In the genomic region with DNA sequence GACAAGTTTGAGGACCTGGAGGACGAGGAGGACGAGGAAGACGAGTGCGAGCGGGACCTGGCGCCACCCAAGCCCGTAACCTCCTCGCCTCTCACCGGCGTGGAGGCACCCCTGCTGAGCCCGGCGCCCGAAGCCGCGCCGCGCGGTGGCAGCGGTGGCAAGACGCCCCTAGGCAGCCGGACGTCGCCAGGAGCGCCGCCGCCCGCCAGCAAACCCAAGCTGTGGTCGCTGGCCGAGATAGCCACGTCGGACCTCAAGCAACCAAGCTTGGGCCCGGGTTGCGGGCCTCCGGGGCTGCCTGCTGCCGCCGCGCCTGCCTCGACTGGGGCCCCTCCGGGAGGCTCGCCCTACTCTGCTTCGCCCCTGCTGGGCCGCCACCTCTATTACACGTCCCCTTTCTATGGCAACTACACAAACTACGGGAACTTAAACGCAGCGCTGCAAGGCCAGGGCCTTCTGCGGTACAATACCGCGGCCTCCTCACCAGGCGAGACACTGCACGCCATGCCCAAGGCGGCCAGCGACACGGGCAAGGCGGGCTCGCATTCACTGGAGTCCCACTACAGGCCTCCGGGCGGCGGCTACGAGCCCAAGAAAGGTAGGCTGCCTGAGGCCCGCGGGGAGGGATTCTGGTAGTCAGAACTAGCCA, we compare ENCODE assay signal across 10 mouse cellular contexts. TPM values are rescaled to one million over a fixed set of nuclear protein-coding genes. Genes with fewer than 3 reads are reported as not detected.
A peak's percentile ranks its signal among the peaks of the same experiment; 100 is the strongest.
DNase-seq lines count a peak whose midpoint lies in the region; ATAC-seq lines count a peak whose summit lies in the region.
"Had no signal": no experiment of that assay in that cellular context is flagged by ENCODE, and none has a peak within 500 bp of the region (broad histone marks: within the 10 kb centered on the region; RNA-seq: fewer than 3 reads in every experiment).

No protein-coding gene starts in this region.

- H3K4me3 ChIP-seq in hindbrain, embryonic 10.5 days, result peak overlapping the region; percentile 91
- peak overlapping the region; percentile 78 for H3K4me3 ChIP-seq in midbrain, embryonic 13.5 days (replicated peaks)

- H3K27me3 ChIP-seq in hindbrain, embryonic 10.5 days (ENCODE audit: insufficient read depth, poor library complexity, severe bottlenecking), result peaks cover 99% of the 10 kb centered on the region
- peaks cover 56% of the 10 kb centered on the region for H3K27me3 ChIP-seq in midbrain, embryonic 13.5 days

- no peaks in the 10 kb centered on the region for H3K9me3 ChIP-seq in hindbrain, embryonic 10.5 days
- H3K9me3 ChIP-seq in midbrain, embryonic 13.5 days, result no peaks in the 10 kb centered on the region

- 1% methylated on average over 62 of the region's 62 CpGs for WGBS in hindbrain, embryonic 10.5 days
- under 1% methylated on average over 56 of the region's 62 CpGs for whole genome bisulfite sequencing in midbrain, embryonic 13.5 days

- H3K4me2 ChIP-seq in midbrain, embryonic 13.5 days (replicated peaks), result peak overlapping the region; percentile 77

- DNase-seq in heart, adult 11 months, result peak; percentile 79
- no peak for DNase-seq in heart, adult 9 months (ENCODE audit: low spot score in 2 of 2)
- peak; percentile 69 for DNase-seq in hindbrain, embryonic 10.5 days (ENCODE audit: low spot score)
- no peak for DNase-seq in left cerebral cortex, postnatal 36 days (ENCODE audit: low spot score in 2 of 2)

- H3K9ac ChIP-seq in midbrain, embryonic 13.5 days (replicated peaks), result peak overlapping the region; percentile 96

- intact Hi-C loops in left cerebral cortex, postnatal 36 days (cut with DNase I), result no loop called here

- peaks cover 30% of the 10 kb centered on the region for H3K36me3 ChIP-seq in hindbrain, embryonic 10.5 days
- H3K36me3 ChIP-seq in midbrain, embryonic 13.5 days, result peaks cover 12% of the 10 kb centered on the region
- H3K36me3 ChIP-seq: G1E had no signal

- peak overlapping the region; percentile 98 for H3K27ac ChIP-seq in hindbrain, embryonic 10.5 days
- peak overlapping the region; percentile 94 for H3K27ac ChIP-seq in midbrain, embryonic 13.5 days

- peaks cover 96% of the 10 kb centered on the region for H3K4me1 ChIP-seq in hindbrain, embryonic 10.5 days (replicated peaks)
- peaks cover 72% of the 10 kb centered on the region for H3K4me1 ChIP-seq in midbrain, embryonic 13.5 days (replicated peaks)

- ATAC-seq in common myeloid progenitor, adult 5-6 weeks (replicated peaks; ENCODE audit: low read depth, poor library complexity, severe bottlenecking), result peak; percentile 37; the same call in 1 of the 2 replicates
- no peak for ATAC-seq in midbrain, embryonic 13.5 days
- no peak for ATAC-seq in erythroid progenitor cell, adult 5-6 weeks (replicated peaks; ENCODE audit: low FRiP score, poor library complexity, severe bottlenecking)
- ATAC-seq in monocyte, adult 5-6 weeks (replicated peaks; ENCODE audit: insufficient number of reproducible peaks, low FRiP score, low TSS enrichment, poor library complexity, severe bottlenecking), result no peak

RNA-seq across cellular contexts. Expression of gene Irx2, which starts 2.9 kb away (rescaled TPM):
- not detected in 2 replicates for total RNA-seq in common myeloid progenitor, adult 5-6 weeks (2017)
- 38.1 and 50.5 TPM in 2 replicates for polyA plus RNA-seq in hindbrain, embryonic 10.5 days (2016; fragmentation: Nextera tagmentation; extraction: Ambion mirVana)
- polyA plus RNA-seq in midbrain, embryonic 13.5 days (2015; fragmentation: Nextera tagmentation; extraction: Ambion mirVana), result 36.7 and 45.1 TPM in 2 replicates
- total RNA-seq in erythroid progenitor cell, adult 5-6 weeks (2015; ENCODE audit: low replicate concordance), result not detected in 2 replicates
- total RNA-seq in erythroid progenitor cell, adult 5-6 weeks (2017; ENCODE audit: low replicate concordance), result not detected in 2 replicates
- total RNA-seq in left cerebral cortex, postnatal 36 days (2021), result not detected
- 3.5 TPM in 1 of 3 replicates, not detected in the others for total RNA-seq in monocyte, adult 5-6 weeks (2017)
- total RNA-seq: hematopoietic stem cell, adult 5-6 weeks had no signal
- polyA plus RNA-seq: G1E had no signal

Comparison
In these comparisons a context has a peak if more than half of its experiments do, and no peak if none do; other contexts are left out.
1. DNase-seq: peak in heart, adult 11 months (single experiment) and hindbrain, embryonic 10.5 days (single experiment); none in heart, adult 9 months (0 of 2) and left cerebral cortex, postnatal 36 days (0 of 2).